Mouse (Mus musculus) kidney, postnatal 0 days (tissue): ENCODE data around the gene Cul5. TPM values are rescaled to one million over a fixed set of nuclear protein-coding genes. Genes with fewer than 3 reads are reported as not detected.

Experiments
- ATAC-seq: fragments of 200-750 bp; cut with Nextera tagmentation; replicated peaks from 2 replicates; pipeline ENCODE4 v1.8.0; 2017; ENCODE audit warnings: low read depth, moderate number of reproducible peaks, moderate TSS enrichment, moderate library complexity; ENCODE audit not compliant: low FRiP score
- DNase-seq: peaks from one replicate; pipeline ENCODE4 v3.0.0-alpha.2; 2016; ENCODE audit warnings: low spot score
- H3K27ac ChIP-seq: fragments of 300-500 bp; sonication (generic); 2 replicates; pipeline ENCODE4 v1.5.1; 2014; ENCODE audit warnings: mild to moderate bottlenecking
- H3K27me3 ChIP-seq: fragments of 300-500 bp; sonication (generic); 2 replicates; pipeline ENCODE4 v1.6.1; 2014; ENCODE audit warnings: low read length, mixed read lengths; ENCODE audit not compliant: insufficient read depth
- H3K36me3 ChIP-seq: fragments of 300-500 bp; sonication (generic); 2 replicates; pipeline ENCODE4 v1.6.1; 2014; ENCODE audit warnings: low read length, mixed read lengths; ENCODE audit not compliant: insufficient read depth
- H3K4me1 ChIP-seq: fragments of 300-500 bp; sonication (generic); replicated peaks from 2 replicates; pipeline ENCODE4 v1.6.1; 2014; ENCODE audit warnings: antibody characterized with exemption, low read length, mixed read lengths; ENCODE audit not compliant: insufficient read depth
- H3K4me2 ChIP-seq: fragments of 300-500 bp; sonication (generic); 2 replicates; pipeline ENCODE4 v1.6.1; 2014; ENCODE audit warnings: mild to moderate bottlenecking, low read length, moderate library complexity, mixed read lengths
- H3K4me3 ChIP-seq: fragments of 300-500 bp; sonication (generic); replicated peaks from 2 replicates; pipeline ENCODE4 v1.5.1; 2014; ENCODE audit warnings: low read depth, low read length
- H3K9ac ChIP-seq: fragments of 300-500 bp; sonication (generic); 2 replicates; pipeline ENCODE4 v1.6.1; 2014; ENCODE audit warnings: low read depth, low read length
- H3K9me3 ChIP-seq: fragments of 300-500 bp; sonication (generic); replicated peaks from 2 replicates; pipeline ENCODE4 v1.6.1; 2016; ENCODE audit warnings: low read length, inconsistent platforms, mixed read lengths
- CTCF ChIP-seq: IDR thresholded peaks from 2 replicates; pipeline ENCODE4 v1.5.1; 2016; ENCODE audit warnings: antibody characterized with exemption, low read depth, mild to moderate bottlenecking, moderate library complexity
- WGBS: fragments of 180-500 bp; shearing (Covaris S2); extraction: QIAGEN DNeasy Blood & Tissue Kit; methylation state at CpG from one replicate; pipeline ENCODE4 v1.1.7; 2014; 5-methylcytosine and 5-hydroxymethylcytosine counted together
- polyA plus RNA-seq: library from polyadenylated mRNA; unstranded; fragments of >200 nt; fragmentation: Nextera tagmentation; extraction: Ambion mirVana; gene quantifications from 2 replicates; pipeline ENCODE4 v1.2.1, GENCODE M21; 2015

The Cul5 gene
- polyA plus RNA-seq, 1 experiment from 2014 or later: 32.8 TPM

DNA sequence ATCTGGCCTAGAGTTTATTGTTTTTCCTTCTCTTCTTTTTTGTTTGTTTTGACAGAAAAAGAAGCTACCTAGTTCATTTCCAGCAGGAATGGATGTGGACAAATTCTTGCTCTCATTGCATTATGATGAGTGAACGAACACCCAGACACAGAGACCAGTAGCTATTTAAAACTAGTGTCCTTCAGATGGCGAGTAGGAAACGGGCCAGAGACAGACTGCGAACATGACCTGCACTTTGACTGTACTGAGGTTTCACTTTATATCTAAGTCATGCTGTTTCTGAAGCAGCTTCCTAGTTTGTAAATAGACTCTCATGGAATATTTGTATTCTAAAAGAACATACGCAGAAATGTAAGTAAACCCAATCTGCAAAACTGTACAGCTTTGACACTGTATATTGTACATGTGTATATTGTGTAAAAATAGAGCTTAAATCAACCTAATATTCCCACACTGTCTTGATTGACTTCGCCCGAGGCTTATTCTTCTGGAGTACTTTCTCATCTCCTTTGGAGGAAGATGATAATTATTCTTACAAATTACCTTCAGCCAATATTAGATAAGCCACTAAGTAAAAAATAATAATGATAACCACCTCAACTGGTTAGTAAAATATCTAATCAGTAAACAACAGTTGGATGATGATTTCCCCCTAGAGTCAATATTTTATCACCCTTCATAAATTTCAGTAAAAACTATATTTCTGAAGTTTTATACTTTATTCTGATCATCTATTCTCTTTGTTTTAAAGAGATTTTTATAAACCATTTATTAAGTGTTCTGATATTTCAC is 97.1 kb downstream of the Cul5 start:
- H3K27ac ChIP-seq: no peak overlapping the region
- no peaks in the 10 kb centered on the region for H3K4me1 ChIP-seq
- H3K27me3 ChIP-seq: no peaks in the 10 kb centered on the region
- H3K36me3 ChIP-seq: peaks cover 37% of the 10 kb centered on the region
- DNase-seq (no peak), ATAC-seq (no peak)
- no peaks in the 10 kb centered on the region for H3K9me3 ChIP-seq
- 89% methylated on average over 7 of the region's 7 CpGs for WGBS
- H3K4me3 ChIP-seq: no peak overlapping the region
- H3K9ac ChIP-seq: no peak overlapping the region
- H3K4me2 ChIP-seq: no peak overlapping the region
- TF ChIP-seq CTCF: no peak

DNA sequence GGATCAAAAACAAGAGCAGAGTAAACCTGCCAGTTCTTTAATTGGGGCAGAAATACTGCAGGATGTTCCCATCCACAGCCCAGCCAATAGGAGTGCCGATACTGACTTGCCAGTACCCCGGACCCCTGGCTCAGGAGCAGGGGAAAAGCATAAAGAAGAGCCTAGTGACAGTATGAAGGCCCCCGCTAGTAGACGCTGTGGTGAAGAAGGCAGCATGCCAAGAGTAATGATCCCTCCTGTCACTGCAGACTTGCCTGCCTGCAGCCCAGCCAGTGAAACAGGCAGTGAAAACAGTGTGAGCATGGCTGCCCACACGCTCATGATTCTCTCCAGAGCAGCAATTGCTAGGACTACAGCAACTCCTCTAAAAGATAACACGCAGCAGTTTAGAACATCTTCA is 99.2 kb downstream of the Cul5 start:
- Histone ChIP-seq H3K4me2 (no peak overlapping the region), H3K4me3 (no peak overlapping the region), H3K27me3 (no peaks in the 10 kb centered on the region), H3K36me3 (peaks cover 43% of the 10 kb centered on the region), H3K9me3 (no peaks in the 10 kb centered on the region), H3K4me1 (no peaks in the 10 kb centered on the region), H3K27ac (no peak overlapping the region), H3K9ac (no peak overlapping the region)
- peak; percentile 11 for DNase-seq
- 0 out of 2 replicates have a peak, but pooled peaks have one; percentile 11 for TF ChIP-seq CTCF
- no peak for ATAC-seq
- 68% methylated on average over 6 of the region's 6 CpGs for WGBS

Other genes starting within 250 kb of the Cul5 start
- 6.5 and 7.8 TPM in 2 replicates for gene Atm, start 133.3 kb downstream of the Cul5 start, polyA plus RNA-seq
- gene Npat, start 133.0 kb downstream of the Cul5 start, polyA plus RNA-seq: 11.4 and 12.2 TPM in 2 replicates
- gene Acat1, start 59.6 kb downstream of the Cul5 start, polyA plus RNA-seq: 178 and 185 TPM in 2 replicates
- gene Rab39, start 36.2 kb upstream of the Cul5 start, polyA plus RNA-seq: 0.10 and 0.20 TPM in 2 replicates
- gene Slc35f2, start 101.5 kb upstream of the Cul5 start, polyA plus RNA-seq: 27.6 and 29.0 TPM in 2 replicates
- not detected in 2 replicates for gene Sln, start 180.2 kb upstream of the Cul5 start, polyA plus RNA-seq